Comparison of ENCODE assay signal across 8 mouse cellular contexts in the genomic region with DNA sequence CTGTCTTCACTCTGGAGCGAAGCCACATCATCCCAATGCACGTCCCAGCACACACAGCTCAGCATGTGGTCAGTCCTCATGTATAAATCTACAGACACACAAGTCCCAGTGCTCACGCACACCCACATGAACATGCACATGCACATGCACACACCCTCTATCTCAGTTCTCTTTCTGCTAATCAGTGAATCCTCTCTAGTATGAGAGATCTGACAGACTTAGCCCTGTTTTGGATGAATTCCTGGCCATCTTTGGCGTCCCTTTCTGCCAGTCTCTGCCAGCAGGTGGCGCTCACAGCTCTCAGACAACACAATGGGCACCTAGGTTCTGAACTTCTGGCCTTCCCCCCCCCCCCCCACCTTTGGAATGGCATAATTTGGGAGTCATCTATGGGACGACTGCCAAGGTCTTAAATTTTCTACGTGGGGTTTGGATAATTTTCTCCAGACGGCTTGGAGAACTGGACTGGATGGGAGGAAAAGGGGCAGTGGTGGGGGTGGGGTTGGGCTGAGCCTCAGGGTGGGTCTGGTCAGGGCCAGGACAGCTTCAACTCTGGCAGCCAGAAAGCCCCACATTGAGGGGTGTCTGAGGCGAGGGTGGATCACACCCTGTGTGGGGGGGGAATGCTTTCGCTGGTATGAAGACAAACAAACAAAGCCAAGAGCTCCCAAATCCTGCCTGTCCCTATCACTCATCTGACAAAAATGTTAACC.
DNase-seq lines count a peak whose midpoint lies in the region; ATAC-seq and TF ChIP-seq lines count a peak whose summit lies in the region.

No protein-coding gene starts in this region.

- H3K4me2 ChIP-seq in embryonic facial prominence, embryonic 15.5 days (replicated peaks): no peak overlapping the region
- H3K4me2 ChIP-seq in heart, embryonic 15.5 days: no peak overlapping the region
- H3K4me2 ChIP-seq in lung, embryonic 14.5 days: no peak overlapping the region

- DNase-seq in adrenal gland, postnatal 4 days (ENCODE audit: low spot score in 2 of 2): peak; percentile 58 to 78
- DNase-seq in layer of hippocampus, adult 11-12 months (ENCODE audit: low spot score): peak; percentile 88
- peak; percentile 91 for DNase-seq in lung, embryonic 14.5 days
- peak; percentile 81 for DNase-seq in ovary, postnatal 14 days (ENCODE audit: low spot score)
- peak; percentile 68 for DNase-seq in thymus, postnatal 0 days (ENCODE audit: low spot score)

- peaks cover 23% of the 10 kb centered on the region for H3K4me1 ChIP-seq in embryonic facial prominence, embryonic 15.5 days
- H3K4me1 ChIP-seq in heart, embryonic 15.5 days (replicated peaks): peaks cover 22% of the 10 kb centered on the region
- H3K4me1 ChIP-seq in lung, embryonic 14.5 days (ENCODE audit: insufficient read depth): peaks cover 19% of the 10 kb centered on the region

- H3K4me3 ChIP-seq in C2C12 (ENCODE audit: insufficient read depth, poor library complexity, severe bottlenecking): no peak overlapping the region
- H3K4me3 ChIP-seq in embryonic facial prominence, embryonic 15.5 days (replicated peaks): no peak overlapping the region
- no peak overlapping the region for H3K4me3 ChIP-seq in heart, embryonic 15.5 days
- H3K4me3 ChIP-seq in lung, embryonic 14.5 days (ENCODE audit: low read depth, low read length): no peak overlapping the region

- no peak overlapping the region for H3K9ac ChIP-seq in embryonic facial prominence, embryonic 15.5 days
- no peak overlapping the region for H3K9ac ChIP-seq in heart, embryonic 15.5 days
- no peak overlapping the region for H3K9ac ChIP-seq in lung, embryonic 14.5 days

- 14% methylated on average over 10 of the region's 10 CpGs for WGBS in embryonic facial prominence, embryonic 15.5 days
- 20% methylated on average over 10 of the region's 10 CpGs for WGBS in heart, embryonic 15.5 days
- WGBS in lung, embryonic 14.5 days: 21% methylated on average over 10 of the region's 10 CpGs

- H3ac ChIP-seq in C2C12 (ENCODE audit: control insufficient read depth, insufficient read length, low read depth): no peak overlapping the region

- H3K79me2 ChIP-seq in C2C12 (ENCODE audit: control insufficient read depth, insufficient read depth): no peaks in the 10 kb centered on the region

- no peaks in the 10 kb centered on the region for H3K36me3 ChIP-seq in C2C12 (ENCODE audit: control insufficient read depth, insufficient read depth)
- H3K36me3 ChIP-seq in embryonic facial prominence, embryonic 15.5 days: no peaks in the 10 kb centered on the region
- H3K36me3 ChIP-seq in heart, embryonic 15.5 days: no peaks in the 10 kb centered on the region
- no peaks in the 10 kb centered on the region for H3K36me3 ChIP-seq in lung, embryonic 14.5 days (ENCODE audit: insufficient read depth)

- TF ChIP-seq CTCF in C2C12 (IDR thresholded peaks at IDR 0.05; ENCODE audit: control insufficient read depth, insufficient read depth, insufficient read length): peak; percentile 67
- peak; percentile 93 for TF ChIP-seq CTCF in lung, embryonic 14.5 days (IDR thresholded peaks at IDR 0.05; ENCODE audit: low read depth)

- H3K9me3 ChIP-seq in embryonic facial prominence, embryonic 15.5 days (replicated peaks): no peaks in the 10 kb centered on the region
- no peaks in the 10 kb centered on the region for H3K9me3 ChIP-seq in heart, embryonic 15.5 days (replicated peaks)
- no peaks in the 10 kb centered on the region for H3K9me3 ChIP-seq in lung, embryonic 14.5 days (ENCODE audit: low read depth, low read length)

- peak; percentile 31; the same call in 1 of the 2 replicates for ATAC-seq in embryonic facial prominence, embryonic 15.5 days (ENCODE audit: insufficient number of reproducible peaks, low FRiP score, low TSS enrichment, low read depth)
- ATAC-seq in heart, embryonic 15.5 days (replicated peaks; ENCODE audit: insufficient number of reproducible peaks, insufficient read depth, low FRiP score, low read depth): peak; percentile 69
- ATAC-seq in lung, embryonic 14.5 days (ENCODE audit: insufficient read depth): peak; percentile 69

- H3K27me3 ChIP-seq in C2C12 (ENCODE audit: control insufficient read depth, insufficient read depth, insufficient read length): no peaks in the 10 kb centered on the region
- H3K27me3 ChIP-seq in embryonic facial prominence, embryonic 15.5 days: peaks cover 21% of the 10 kb centered on the region
- peaks cover 73% of the 10 kb centered on the region for H3K27me3 ChIP-seq in heart, embryonic 15.5 days
- peaks cover 2% of the 10 kb centered on the region; the same call in 1 of the 2 replicates for H3K27me3 ChIP-seq in lung, embryonic 14.5 days (ENCODE audit: insufficient read depth, low read length)

- H3K79me3 ChIP-seq in C2C12 (ENCODE audit: low read depth): no peaks in the 10 kb centered on the region

- H3K27ac ChIP-seq in embryonic facial prominence, embryonic 15.5 days (replicated peaks): no peak overlapping the region
- no peak overlapping the region for H3K27ac ChIP-seq in heart, embryonic 15.5 days
- H3K27ac ChIP-seq in lung, embryonic 14.5 days (ENCODE audit: low read depth): no peak overlapping the region

TF ChIP-seq in C2C12, 6 proteins besides CTCF, POLR2A, EP300 and RAD21:
- TF ChIP-seq MAX (IDR thresholded peaks at IDR 0.05) (no peak), USF1 (IDR thresholded peaks at IDR 0.05; ENCODE audit: low read depth) (no peak), FOSL1 (IDR thresholded peaks at IDR 0.05; ENCODE audit: insufficient read depth, low read length, poor library complexity, severe bottlenecking) (no peak), CEBPB (IDR thresholded peaks at IDR 0.05; ENCODE audit: low read depth) (no peak)
